Mouse (Mus musculus): ENCODE data around the gene Gstp1. TPM values are rescaled to one million over a fixed set of nuclear protein-coding genes. Genes with fewer than 3 reads are reported as not detected.

The Gstp1 gene
- polyA plus RNA-seq, 1 experiment from 2014 or later, result 441 TPM

DNA sequence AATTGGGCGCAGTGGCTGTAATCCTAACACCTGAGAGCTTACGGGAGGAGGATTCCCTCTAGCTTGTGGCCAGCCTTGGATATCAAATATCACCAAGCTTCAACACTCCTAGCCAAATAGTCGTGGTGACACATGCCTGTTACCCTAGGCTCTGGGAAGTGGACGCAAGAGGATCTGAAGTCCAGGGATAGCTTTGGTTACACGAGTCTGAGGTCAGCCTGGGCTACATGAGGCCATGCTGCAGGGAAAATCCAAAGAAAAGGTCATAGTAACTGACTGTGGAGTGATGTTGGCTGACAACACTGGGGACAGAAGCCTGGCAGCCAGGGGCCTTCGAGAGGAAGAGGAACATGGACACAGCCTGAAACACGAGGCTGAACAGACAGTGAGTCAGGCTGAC is 41.7 kb downstream of the Gstp1 start:
- 40% methylated on average over 7 of the region's 7 CpGs for WGBS
- no peak for DNase-seq (ENCODE audit: low spot score)
- H3K27ac ChIP-seq, result no peak overlapping the region

DNA sequence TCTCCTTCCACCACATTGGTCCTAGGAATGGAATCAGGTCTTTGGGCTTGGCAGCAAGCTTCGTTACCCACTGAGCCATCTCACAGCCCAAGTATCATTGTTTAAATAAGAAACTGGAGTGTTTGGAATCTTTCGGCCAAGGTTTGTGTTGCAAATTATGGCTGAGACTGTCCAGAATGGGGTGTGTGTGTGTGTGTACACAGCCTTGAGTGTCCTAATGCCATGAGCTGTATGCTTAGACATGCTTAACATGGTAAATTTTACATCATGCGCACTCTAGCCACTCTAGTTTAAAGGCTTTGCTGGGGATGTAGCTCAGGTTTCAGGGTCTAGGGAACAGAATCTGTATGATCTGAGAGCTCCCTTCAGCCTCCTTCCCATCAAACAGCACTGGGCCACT is 42.3 kb downstream of the Gstp1 start:
- DNase-seq (ENCODE audit: low spot score) (no peak), ATAC-seq (replicated peaks; ENCODE audit: low FRiP score, low read depth) (no peak)
- no peak for TF ChIP-seq CTCF (IDR thresholded peaks at IDR 0.05; ENCODE audit: low read depth)
- 0 out of 2 replicates have a peak overlapping the region, but pooled peaks have one; percentile 18 for H3K9ac ChIP-seq (ENCODE audit: low read depth, low read length)
- no peak overlapping the region for H3K4me3 ChIP-seq (replicated peaks; ENCODE audit: low read depth, low read length)
- H3K27ac ChIP-seq, result 0 out of 2 replicates have a peak overlapping the region, but pooled peaks have one; percentile 25
- no peaks in the 10 kb centered on the region for H3K9me3 ChIP-seq (replicated peaks; ENCODE audit: low read length)
- H3K36me3 ChIP-seq (ENCODE audit: insufficient read depth, low read length), result no peaks in the 10 kb centered on the region
- WGBS, result 62% methylated on average over 3 of the region's 3 CpGs
- H3K4me2 ChIP-seq (ENCODE audit: low read length), result no peak overlapping the region
- H3K4me1 ChIP-seq (replicated peaks; ENCODE audit: insufficient read depth, low read length), result peaks cover 6% of the 10 kb centered on the region
- no peaks in the 10 kb centered on the region for H3K27me3 ChIP-seq (ENCODE audit: insufficient read depth, low read length)

More for the DNA sequence above, 41.7 kb downstream of the Gstp1 start:
- Histone ChIP-seq H3K9ac (ENCODE audit: low read depth, low read length) (no peak overlapping the region), H3K27me3 (ENCODE audit: insufficient read depth, low read length) (no peaks in the 10 kb centered on the region), H3K4me3 (replicated peaks; ENCODE audit: low read depth, low read length) (no peak overlapping the region), H3K9me3 (replicated peaks; ENCODE audit: low read length) (no peaks in the 10 kb centered on the region), H3K4me2 (ENCODE audit: low read length) (no peak overlapping the region), H3K4me1 (replicated peaks; ENCODE audit: insufficient read depth, low read length) (peaks cover 12% of the 10 kb centered on the region), H3K36me3 (ENCODE audit: insufficient read depth, low read length) (no peaks in the 10 kb centered on the region)
- TF ChIP-seq CTCF (IDR thresholded peaks at IDR 0.05; ENCODE audit: low read depth), result no peak
- ATAC-seq (replicated peaks; ENCODE audit: low FRiP score, low read depth), result no peak

DNA sequence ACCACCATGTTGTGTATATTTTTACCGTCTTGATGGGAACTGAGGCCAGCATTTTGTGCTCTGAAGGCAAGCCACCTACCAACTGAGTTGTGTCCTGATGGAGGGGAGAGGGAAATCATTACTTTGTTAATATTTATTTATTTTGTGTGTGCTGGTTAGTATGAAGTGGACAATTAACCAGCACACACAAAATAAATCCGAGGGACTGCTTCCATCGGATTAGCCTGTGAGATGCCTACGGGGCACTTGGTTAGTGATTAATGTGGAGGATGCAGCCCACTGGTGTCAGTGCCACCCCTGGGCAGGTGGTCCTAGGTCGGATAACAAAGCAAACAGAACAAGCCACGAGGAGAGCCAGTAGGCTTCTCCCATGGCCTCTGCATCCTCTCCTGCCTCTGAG is 42.9 kb downstream of the Gstp1 start:
- ATAC-seq (replicated peaks; ENCODE audit: low FRiP score, low read depth), result no peak
- Histone ChIP-seq H3K9me3 (replicated peaks; ENCODE audit: low read length) (no peaks in the 10 kb centered on the region), H3K9ac (ENCODE audit: low read depth, low read length) (0 out of 2 replicates have a peak overlapping the region, but pooled peaks have one; percentile 18), H3K4me2 (ENCODE audit: low read length) (no peak overlapping the region), H3K36me3 (ENCODE audit: insufficient read depth, low read length) (no peaks in the 10 kb centered on the region), H3K27me3 (ENCODE audit: insufficient read depth, low read length) (no peaks in the 10 kb centered on the region), H3K4me1 (replicated peaks; ENCODE audit: insufficient read depth, low read length) (peaks cover 6% of the 10 kb centered on the region), H3K27ac (peak overlapping the region; percentile 42; the same call in 1 of the 2 replicates), H3K4me3 (replicated peaks; ENCODE audit: low read depth, low read length) (no peak overlapping the region)
- 32% methylated on average over 6 of the region's 6 CpGs for WGBS
- DNase-seq (ENCODE audit: low spot score), result peak; percentile 40
- no peak for TF ChIP-seq CTCF (IDR thresholded peaks at IDR 0.05; ENCODE audit: low read depth)

GRCm38 (mm10) chr19:3992416-3992815 is 45.4 kb downstream of the Gstp1 start, which contains the start of gene Tbx10:
Gene Tbx10, plus strand, starts transcription at chr19:3992752.
- WGBS, result 52% methylated on average over 5 of the region's 5 CpGs
- Histone ChIP-seq H3K27me3 (ENCODE audit: insufficient read depth, low read length) (no peaks in the 10 kb centered on the region), H3K9ac (ENCODE audit: low read depth, low read length) (no peak within 1 kb of the TSS), H3K36me3 (ENCODE audit: insufficient read depth, low read length) (0 out of 2 replicates have a peak, but pooled peaks cover 3% of the 10 kb centered on the region), H3K4me2 (ENCODE audit: low read length) (no peak within 1 kb of the TSS), H3K9me3 (replicated peaks; ENCODE audit: low read length) (no peaks in the 10 kb centered on the region), H3K4me3 (replicated peaks; ENCODE audit: low read depth, low read length) (no peak within 1 kb of the TSS), H3K27ac (no peak within 1 kb of the TSS), H3K4me1 (replicated peaks; ENCODE audit: insufficient read depth, low read length) (peaks cover 6% of the 10 kb centered on the region)
- TF ChIP-seq CTCF (IDR thresholded peaks at IDR 0.05; ENCODE audit: low read depth), result no peak
- DNase-seq (ENCODE audit: low spot score), result no peak
- ATAC-seq (replicated peaks; ENCODE audit: low FRiP score, low read depth), result no peak

GRCm38 (mm10) chr19:3991966-3992365 is 45.8 kb downstream of the Gstp1 start:
- no peak for ATAC-seq (replicated peaks; ENCODE audit: low FRiP score, low read depth)
- Histone ChIP-seq H3K27ac (no peak overlapping the region), H3K4me3 (replicated peaks; ENCODE audit: low read depth, low read length) (no peak overlapping the region), H3K4me2 (ENCODE audit: low read length) (no peak overlapping the region), H3K9ac (ENCODE audit: low read depth, low read length) (no peak overlapping the region), H3K4me1 (replicated peaks; ENCODE audit: insufficient read depth, low read length) (peaks cover 9% of the 10 kb centered on the region), H3K27me3 (ENCODE audit: insufficient read depth, low read length) (no peaks in the 10 kb centered on the region), H3K36me3 (ENCODE audit: insufficient read depth, low read length) (0 out of 2 replicates have a peak, but pooled peaks cover 3% of the 10 kb centered on the region), H3K9me3 (replicated peaks; ENCODE audit: low read length) (no peaks in the 10 kb centered on the region)
- no peak for DNase-seq (ENCODE audit: low spot score)
- no peak for TF ChIP-seq CTCF (IDR thresholded peaks at IDR 0.05; ENCODE audit: low read depth)
- WGBS, result 89% methylated on average over 3 of the region's 3 CpGs

- DNase-seq (ENCODE audit: low spot score) (no peak), ATAC-seq (replicated peaks; ENCODE audit: low FRiP score, low read depth) (no peak)
- no peaks in the 10 kb centered on the region for H3K27me3 ChIP-seq (ENCODE audit: insufficient read depth, low read length)
- no peaks in the 10 kb centered on the region for H3K9me3 ChIP-seq (replicated peaks; ENCODE audit: low read length)
- H3K27ac ChIP-seq, result no peak overlapping the region
- no peak for TF ChIP-seq CTCF (IDR thresholded peaks at IDR 0.05; ENCODE audit: low read depth)
- no peak overlapping the region for H3K4me3 ChIP-seq (replicated peaks; ENCODE audit: low read depth, low read length)
- peaks cover 10% of the 10 kb centered on the region for H3K4me1 ChIP-seq (replicated peaks; ENCODE audit: insufficient read depth, low read length)
- no peak overlapping the region for H3K9ac ChIP-seq (ENCODE audit: low read depth, low read length)
- no peak overlapping the region for H3K4me2 ChIP-seq (ENCODE audit: low read length)
- WGBS, result 89% methylated on average over 3 of the region's 3 CpGs
- 0 out of 2 replicates have a peak, but pooled peaks cover 3% of the 10 kb centered on the region for H3K36me3 ChIP-seq (ENCODE audit: insufficient read depth, low read length)
These were observed 46.2 kb downstream of the Gstp1 start for GRCm38 (mm10) chr19:3991562-3991961.

- Histone ChIP-seq H3K4me1 (replicated peaks; ENCODE audit: insufficient read depth, low read length) (peaks cover 14% of the 10 kb centered on the region), H3K36me3 (ENCODE audit: insufficient read depth, low read length) (0 out of 2 replicates have a peak, but pooled peaks cover 3% of the 10 kb centered on the region), H3K27ac (no peak overlapping the region), H3K9me3 (replicated peaks; ENCODE audit: low read length) (no peaks in the 10 kb centered on the region), H3K27me3 (ENCODE audit: insufficient read depth, low read length) (no peaks in the 10 kb centered on the region), H3K4me2 (ENCODE audit: low read length) (no peak overlapping the region), H3K9ac (ENCODE audit: low read depth, low read length) (no peak overlapping the region), H3K4me3 (replicated peaks; ENCODE audit: low read depth, low read length) (no peak overlapping the region)
- DNase-seq (ENCODE audit: low spot score), result no peak
- TF ChIP-seq CTCF (IDR thresholded peaks at IDR 0.05; ENCODE audit: low read depth), result no peak
- 24% methylated on average over 6 of the region's 6 CpGs for WGBS
- ATAC-seq (replicated peaks; ENCODE audit: low FRiP score, low read depth), result no peak
These were observed 47.0 kb downstream of the Gstp1 start for GRCm38 (mm10) chr19:3990804-3991203.

Measured in kidney, postnatal 0 days (tissue).